Mouse (Mus musculus) embryonic facial prominence, embryonic 12.5 days (tissue): ENCODE results near the gene Gps2. TPM values are rescaled to one million over a fixed set of nuclear protein-coding genes. Genes with fewer than 3 reads are reported as not detected.

Experiments used
- ATAC-seq: fragments of 200-750 bp; cut with Nextera tagmentation; 2 replicates; pipeline ENCODE4 v1.8.0; 2017; ENCODE audit not compliant: insufficient number of reproducible peaks, insufficient read depth, low FRiP score, low TSS enrichment
- H3K27ac ChIP-seq: fragments of 300-500 bp; sonication (generic); 2 replicates; pipeline ENCODE4 v1.5.1; 2016; ENCODE audit warnings: mild to moderate bottlenecking
- H3K27me3 ChIP-seq: fragments of 300-500 bp; sonication (generic); 2 replicates; pipeline ENCODE4 v1.6.1; 2016; ENCODE audit warnings: mild to moderate bottlenecking, moderate library complexity
- H3K36me3 ChIP-seq: fragments of 300-500 bp; sonication (generic); 2 replicates; pipeline ENCODE4 v1.6.1; 2016; ENCODE audit warnings: mild to moderate bottlenecking
- H3K4me1 ChIP-seq: fragments of 300-500 bp; sonication (generic); 2 replicates; pipeline ENCODE4 v1.6.1; 2016
- H3K4me2 ChIP-seq: fragments of 300-500 bp; sonication (generic); replicated peaks from 2 replicates; pipeline ENCODE4 v1.6.1; 2016; ENCODE audit warnings: mild to moderate bottlenecking, moderate library complexity
- H3K4me3 ChIP-seq: fragments of 300-500 bp; sonication (generic); 2 replicates; pipeline ENCODE4 v1.5.1; 2016; ENCODE audit warnings: mild to moderate bottlenecking
- H3K9ac ChIP-seq: fragments of 300-500 bp; sonication (generic); 2 replicates; pipeline ENCODE4 v1.6.1; 2016; ENCODE audit warnings: mild to moderate bottlenecking, moderate library complexity
- H3K9me3 ChIP-seq: fragments of 300-500 bp; sonication (generic); 2 replicates; pipeline ENCODE4 v1.6.1; 2016; ENCODE audit warnings: mild to moderate bottlenecking, moderate library complexity
- WGBS: fragments of 180-500 bp; shearing (Covaris S2); methylation state at CpG from one replicate; pipeline ENCODE4 v1.1.7; 2016; 5-methylcytosine and 5-hydroxymethylcytosine counted together
- polyA plus RNA-seq: library from polyadenylated mRNA; unstranded; fragments of >200 nt; fragmentation: Nextera tagmentation; extraction: Ambion mirVana; gene quantifications from 2 replicates; pipeline ENCODE4 v1.2.1, GENCODE M21; 2016

Gps2 gene
- polyA plus RNA-seq, 1 experiment from 2014 or later: 92.0 TPM

- no peaks in the 10 kb centered on the region for H3K9me3 ChIP-seq
- H3K27ac ChIP-seq: no peak overlapping the region
- peaks cover 13% of the 10 kb centered on the region for H3K4me1 ChIP-seq
- no peak overlapping the region for H3K9ac ChIP-seq
- peaks cover 10% of the 10 kb centered on the region; the same call in 1 of the 2 replicates for H3K27me3 ChIP-seq
- no peak overlapping the region for H3K4me3 ChIP-seq
- no peak overlapping the region for H3K4me2 ChIP-seq
- 42% methylated on average over 3 of the region's 3 CpGs for WGBS
- no peak for ATAC-seq
- H3K36me3 ChIP-seq: no peaks in the 10 kb centered on the region
These were observed 18.6 kb downstream of the Gps2 start for GRCm38 (mm10) chr11:69932254-69932653.

GRCm38 (mm10) chr11:69933066-69933465 is 19.4 kb downstream of the Gps2 start:
- Histone ChIP-seq H3K4me3 (no peak overlapping the region), H3K4me1 (peaks cover 22% of the 10 kb centered on the region), H3K27me3 (peaks cover 17% of the 10 kb centered on the region; the same call in 1 of the 2 replicates), H3K36me3 (no peaks in the 10 kb centered on the region), H3K4me2 (no peak overlapping the region), H3K9me3 (no peaks in the 10 kb centered on the region), H3K9ac (no peak overlapping the region), H3K27ac (no peak overlapping the region)
- ATAC-seq: no peak
- 69% methylated on average over 4 of the region's 4 CpGs for WGBS

- H3K4me3 ChIP-seq: peak overlapping the region; percentile 22; the same call in 1 of the 2 replicates
- peaks cover 19% of the 10 kb centered on the region; the same call in 1 of the 2 replicates for H3K27me3 ChIP-seq
- ATAC-seq: no peak
- no peaks in the 10 kb centered on the region for H3K36me3 ChIP-seq
- peak overlapping the region; percentile 29; the same call in 1 of the 2 replicates for H3K9ac ChIP-seq
- H3K4me2 ChIP-seq: peak overlapping the region; percentile 50
- no peak overlapping the region for H3K27ac ChIP-seq
- no peaks in the 10 kb centered on the region for H3K9me3 ChIP-seq
- peaks cover 31% of the 10 kb centered on the region for H3K4me1 ChIP-seq
- WGBS: under 1% methylated on average over 18 of the region's 18 CpGs
These were observed 20.5 kb downstream of the Gps2 start for GRCm38 (mm10) chr11:69934169-69934568.

- H3K9ac ChIP-seq: no peak overlapping the region
- H3K4me3 ChIP-seq: peak overlapping the region; percentile 22; the same call in 1 of the 2 replicates
- 21% methylated on average over 6 of the region's 6 CpGs for WGBS
- H3K36me3 ChIP-seq: no peaks in the 10 kb centered on the region
- H3K27ac ChIP-seq: no peak overlapping the region
- no peaks in the 10 kb centered on the region for H3K9me3 ChIP-seq
- peaks cover 19% of the 10 kb centered on the region; the same call in 1 of the 2 replicates for H3K27me3 ChIP-seq
- H3K4me1 ChIP-seq: peaks cover 31% of the 10 kb centered on the region
- no peak for ATAC-seq
- peak overlapping the region; percentile 50 for H3K4me2 ChIP-seq
These were observed 21.0 kb downstream of the Gps2 start for GRCm38 (mm10) chr11:69934681-69935080.

- H3K9ac ChIP-seq: peak within 1 kb of the TSS; percentile 74
- H3K36me3 ChIP-seq: no peaks in the 10 kb centered on the region
- H3K4me2 ChIP-seq: peak within 1 kb of the TSS; percentile 100
- no peaks in the 10 kb centered on the region for H3K9me3 ChIP-seq
- H3K4me1 ChIP-seq: peaks cover 31% of the 10 kb centered on the region
- peak; percentile 89 for ATAC-seq
- peaks cover 19% of the 10 kb centered on the region; the same call in 1 of the 2 replicates for H3K27me3 ChIP-seq
- H3K27ac ChIP-seq: 0 out of 2 replicates have a peak within 1 kb of the TSS, but pooled peaks have one; percentile 36
- WGBS: 2% methylated on average over 54 of the region's 62 CpGs
- peak within 1 kb of the TSS; percentile 61 for H3K4me3 ChIP-seq
These were observed 21.6 kb downstream of the Gps2 start, which contains the start of gene Ybx2 for GRCm38 (mm10) chr11:69935137-69935879. TSS of gene Ybx2 (plus strand) at chr11:69935796.

- H3K4me1 ChIP-seq: peaks cover 31% of the 10 kb centered on the region
- whole genome bisulfite sequencing: 3% methylated on average over 30 of the region's 30 CpGs
- H3K4me3 ChIP-seq: peak overlapping the region; percentile 61
- no peaks in the 10 kb centered on the region for H3K36me3 ChIP-seq
- H3K4me2 ChIP-seq: peak overlapping the region; percentile 100
- no peak for ATAC-seq
- peak overlapping the region; percentile 74 for H3K9ac ChIP-seq
- H3K27me3 ChIP-seq: peaks cover 19% of the 10 kb centered on the region; the same call in 1 of the 2 replicates
- no peaks in the 10 kb centered on the region for H3K9me3 ChIP-seq
- H3K27ac ChIP-seq: no peak overlapping the region
These were observed 22.5 kb downstream of the Gps2 start for GRCm38 (mm10) chr11:69936156-69936555.

- Histone ChIP-seq H3K4me1 (peaks cover 31% of the 10 kb centered on the region), H3K4me2 (peak overlapping the region; percentile 100), H3K27ac (no peak overlapping the region), H3K4me3 (peak overlapping the region; percentile 61), H3K27me3 (peaks cover 19% of the 10 kb centered on the region; the same call in 1 of the 2 replicates), H3K9ac (peak overlapping the region; percentile 74; the same call in 1 of the 2 replicates), H3K36me3 (no peaks in the 10 kb centered on the region), H3K9me3 (no peaks in the 10 kb centered on the region)
- 41% methylated on average over 9 of the region's 9 CpGs for WGBS
- no peak for ATAC-seq
These were observed 23.1 kb downstream of the Gps2 start for GRCm38 (mm10) chr11:69936714-69937347.

GRCm38 (mm10) chr11:69937385-69937784 is 23.7 kb downstream of the Gps2 start:
- Histone ChIP-seq H3K27ac (no peak overlapping the region), H3K9ac (no peak overlapping the region), H3K36me3 (0 out of 2 replicates have a peak, but pooled peaks cover under 1% of the 10 kb centered on the region), H3K4me2 (peak overlapping the region; percentile 100; the same call in 1 of the 2 replicates), H3K4me1 (peaks cover 31% of the 10 kb centered on the region), H3K9me3 (no peaks in the 10 kb centered on the region), H3K27me3 (peaks cover 19% of the 10 kb centered on the region; the same call in 1 of the 2 replicates), H3K4me3 (0 out of 2 replicates have a peak overlapping the region, but pooled peaks have one; percentile 61)
- ATAC-seq: no peak
- WGBS: 44% methylated on average over 3 of the region's 4 CpGs

- 65% methylated on average over 5 of the region's 5 CpGs for WGBS
- peaks cover 31% of the 10 kb centered on the region for H3K4me1 ChIP-seq
- H3K27ac ChIP-seq: no peak overlapping the region
- H3K36me3 ChIP-seq: peaks cover 5% of the 10 kb centered on the region
- H3K9me3 ChIP-seq: no peaks in the 10 kb centered on the region
- no peak for ATAC-seq
- H3K27me3 ChIP-seq: peaks cover 19% of the 10 kb centered on the region; the same call in 1 of the 2 replicates
- 0 out of 2 replicates have a peak overlapping the region, but pooled peaks have one; percentile 30 for H3K9ac ChIP-seq
- no peak overlapping the region for H3K4me3 ChIP-seq
- no peak overlapping the region for H3K4me2 ChIP-seq
These were observed 24.1 kb downstream of the Gps2 start for GRCm38 (mm10) chr11:69937834-69938233.

GRCm38 (mm10) chr11:69938401-69938979 is 24.8 kb downstream of the Gps2 start:
- peaks cover 31% of the 10 kb centered on the region for H3K4me1 ChIP-seq
- H3K27ac ChIP-seq: no peak overlapping the region
- no peak overlapping the region for H3K4me2 ChIP-seq
- 18% methylated on average over 9 of the region's 9 CpGs for WGBS
- no peak for ATAC-seq
- H3K36me3 ChIP-seq: peaks cover 11% of the 10 kb centered on the region
- peaks cover 19% of the 10 kb centered on the region; the same call in 1 of the 2 replicates for H3K27me3 ChIP-seq
- H3K9me3 ChIP-seq: no peaks in the 10 kb centered on the region
- H3K4me3 ChIP-seq: no peak overlapping the region
- H3K9ac ChIP-seq: 0 out of 2 replicates have a peak overlapping the region, but pooled peaks have one; percentile 30

- Histone ChIP-seq H3K27me3 (peaks cover 19% of the 10 kb centered on the region; the same call in 1 of the 2 replicates), H3K4me1 (peaks cover 34% of the 10 kb centered on the region), H3K9ac (no peak overlapping the region), H3K4me2 (no peak overlapping the region), H3K4me3 (no peak overlapping the region), H3K27ac (no peak overlapping the region), H3K36me3 (peaks cover 16% of the 10 kb centered on the region), H3K9me3 (no peaks in the 10 kb centered on the region)
- WGBS: 71% methylated on average over 5 of the region's 5 CpGs
- no peak for ATAC-seq
These were observed 25.5 kb downstream of the Gps2 start for GRCm38 (mm10) chr11:69939181-69939580.
